Mouse (Mus musculus): ENCODE measurements at regions not wholly inside any gene's neighbourhood (a gene's known extent, or its start where the extent isn't known, plus 50 kb on each side); places are given as distances from the start of the nearest gene placed in this dataset.
A peak's percentile ranks its signal among the peaks of the same experiment; 100 is the strongest.

DNA sequence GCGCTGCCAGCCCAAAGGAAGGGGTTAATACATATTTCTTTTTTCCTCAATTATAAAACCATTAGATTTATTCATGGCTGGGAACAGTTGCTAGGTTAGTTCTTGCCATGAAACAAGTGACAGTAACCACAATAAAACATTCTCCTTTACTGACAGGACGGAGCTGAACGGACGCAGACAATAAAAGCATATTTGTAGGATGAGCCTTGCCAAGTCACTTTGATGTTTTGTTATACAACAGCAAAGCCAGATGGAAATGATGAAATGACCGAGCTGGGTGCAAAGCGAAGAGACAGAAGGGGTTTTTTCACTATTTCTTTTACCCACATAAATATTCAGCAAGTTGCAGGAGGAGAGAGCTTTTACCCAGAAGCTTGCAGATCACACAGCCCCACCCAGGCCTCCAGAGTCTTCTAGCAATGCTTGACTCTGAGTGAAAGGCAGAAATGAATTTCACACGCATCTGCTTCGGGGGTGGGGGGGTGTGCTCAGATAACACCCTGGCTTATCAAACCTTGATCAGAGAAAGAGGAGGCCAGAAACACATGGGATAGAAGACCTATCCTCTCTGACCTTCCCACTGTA is 395.3 kb downstream of the Mtx2 start:
- no peak for DNase-seq (ENCODE audit: low spot score in 2 of 2)

DNA sequence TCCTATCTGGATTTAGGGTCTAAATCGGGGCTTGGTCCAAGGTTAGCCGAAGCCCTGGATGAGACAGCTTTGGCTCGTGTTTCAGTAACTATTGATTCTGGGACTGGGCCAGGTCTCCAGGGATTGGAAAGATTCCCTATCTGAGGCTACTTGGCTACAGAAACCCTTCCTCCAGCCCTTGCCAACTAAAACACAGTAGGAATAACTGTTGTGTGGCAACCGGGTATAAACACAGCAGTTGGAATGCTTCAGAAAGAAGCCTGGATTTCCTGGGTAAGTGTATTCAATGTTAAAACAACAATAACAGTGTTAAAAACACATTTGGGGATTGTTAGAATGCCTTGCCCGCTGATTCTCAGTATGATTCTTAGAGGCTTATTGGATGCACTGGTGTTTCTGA is 398.8 kb downstream of the Mtx2 start:
- peak; percentile 39 to 50 for DNase-seq (ENCODE audit: low spot score in 2 of 2)

DNA sequence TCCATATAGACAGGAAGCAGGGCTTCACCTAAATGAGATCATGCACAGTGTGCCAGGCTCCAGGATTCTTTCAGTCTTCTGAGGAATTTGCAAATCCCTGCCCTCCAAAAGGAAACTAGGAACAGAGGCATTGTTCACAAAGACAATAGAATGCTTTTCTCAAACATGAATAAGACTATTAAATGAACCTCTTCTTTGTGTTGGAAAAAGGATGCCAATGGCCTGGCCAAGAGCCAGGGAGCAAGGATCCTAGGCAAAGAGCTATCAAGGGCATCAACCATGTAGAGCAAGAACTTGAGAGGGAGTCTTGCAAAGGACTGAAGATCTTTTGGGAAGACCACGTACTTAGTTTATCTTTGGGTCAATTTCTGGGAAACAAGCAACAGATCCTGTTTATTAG is 415.4 kb downstream of the Mtx2 start:
- DNase-seq (ENCODE audit: low spot score in 2 of 2) = no peak

DNA sequence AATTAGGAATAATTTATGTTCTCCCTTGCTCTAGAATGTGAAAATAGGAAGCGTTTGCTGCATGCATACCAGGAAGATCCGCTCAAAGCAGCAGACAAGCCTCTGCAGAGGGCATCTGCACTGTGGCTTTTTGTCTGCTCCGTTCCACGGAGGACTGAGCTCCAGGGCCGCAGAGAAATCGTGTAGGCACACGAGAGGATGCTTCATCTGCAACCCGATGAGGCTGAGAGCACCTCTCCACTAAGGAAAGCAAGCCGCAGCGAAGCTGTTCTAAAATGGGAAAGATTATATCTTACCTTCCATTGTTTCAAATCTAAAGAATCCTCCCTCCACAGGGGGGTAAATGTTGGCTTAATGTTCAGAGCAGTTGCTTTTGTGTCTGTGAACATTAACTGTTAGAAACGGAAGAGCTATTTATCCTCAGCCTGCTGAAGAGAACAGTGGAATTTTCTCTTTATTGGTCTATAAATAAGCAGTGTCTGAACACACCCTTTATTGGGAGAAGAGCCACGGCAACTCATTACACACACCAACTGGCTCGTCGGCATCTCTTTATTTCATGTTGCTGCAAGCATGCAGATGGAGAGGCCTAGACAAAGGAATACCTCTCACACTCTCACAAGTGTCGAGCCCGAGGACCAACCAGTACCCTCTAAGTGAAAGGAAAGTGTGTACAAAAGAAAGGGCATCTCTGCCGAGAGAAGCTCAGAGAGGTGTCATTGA is 414.6 kb upstream of the Hnrnpa3 start:
- DNase-seq (ENCODE audit: low spot score in 2 of 2) = no peak

DNA sequence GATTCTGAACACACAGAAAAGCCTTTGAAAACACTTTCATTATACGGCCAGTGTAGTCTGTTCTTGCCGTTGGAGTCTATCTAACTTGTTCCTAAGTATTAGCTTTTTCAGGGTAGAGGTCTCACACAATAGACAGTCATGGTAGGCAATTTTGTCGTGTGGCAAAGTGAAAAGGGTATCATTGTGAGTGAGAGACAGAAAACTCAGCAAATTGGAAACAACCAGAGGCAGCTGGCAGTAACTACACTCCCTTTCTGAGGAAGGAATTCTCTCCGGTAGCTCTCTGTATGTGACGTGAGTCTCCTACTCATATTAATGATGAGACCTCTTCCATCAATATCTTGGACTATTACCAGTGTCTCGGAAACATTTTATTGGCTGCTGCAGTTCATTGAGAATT is 413.8 kb upstream of the Hnrnpa3 start:
- no peak for DNase-seq (ENCODE audit: low spot score in 2 of 2)

DNA sequence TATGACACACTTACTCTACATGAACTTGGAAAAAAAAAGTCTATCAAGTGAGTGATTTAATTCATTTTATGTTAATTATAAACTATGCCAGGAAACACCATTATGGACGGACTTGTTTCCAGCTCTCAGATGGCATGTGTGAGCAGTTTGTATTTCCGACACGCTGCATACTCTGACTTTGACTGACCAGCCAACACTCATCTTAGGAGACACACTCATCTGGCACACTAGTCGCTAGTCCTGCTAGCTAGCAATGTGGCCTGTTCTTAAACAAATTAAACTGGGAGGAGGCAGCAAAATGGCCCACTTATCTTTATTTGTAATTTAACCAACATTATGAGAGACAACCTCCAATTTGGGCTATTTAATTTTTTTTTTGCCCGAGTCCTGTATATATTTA is 413.4 kb upstream of the Hnrnpa3 start:
- DNase-seq (ENCODE audit: low spot score in 2 of 2) = no peak

DNA sequence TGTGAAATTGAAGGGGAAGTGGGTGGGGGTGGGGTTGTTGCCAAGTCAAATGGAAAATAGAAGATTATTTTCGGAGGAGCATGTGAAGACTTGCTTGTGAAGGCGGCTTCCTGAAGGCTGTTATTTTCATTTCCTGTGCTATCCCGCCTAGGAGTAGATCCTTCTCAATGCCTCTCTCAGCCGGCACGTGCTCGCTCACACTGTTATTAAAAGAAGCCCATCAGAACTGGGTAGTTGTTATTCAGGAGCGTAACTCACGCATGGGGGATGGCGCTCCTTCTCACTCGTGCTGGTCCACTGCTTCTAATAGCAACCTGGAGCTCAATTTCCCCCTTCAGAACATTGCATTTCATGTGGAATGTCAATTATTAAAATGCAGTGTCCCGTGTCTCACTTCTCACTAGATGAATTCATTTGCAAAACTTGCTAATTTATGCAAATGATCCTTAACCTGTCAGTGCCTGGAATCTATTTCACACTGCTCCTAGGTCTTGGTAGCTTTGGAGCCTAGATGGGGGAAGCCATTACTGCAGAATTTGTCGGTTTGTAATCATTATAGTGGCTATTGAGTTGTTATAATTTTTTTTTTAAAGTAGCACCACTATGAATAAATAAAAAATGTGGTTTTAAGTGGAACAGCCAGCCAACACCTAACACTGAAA is 412.8 kb upstream of the Hnrnpa3 start:
- no peak for DNase-seq (ENCODE audit: low spot score in 2 of 2)

DNA sequence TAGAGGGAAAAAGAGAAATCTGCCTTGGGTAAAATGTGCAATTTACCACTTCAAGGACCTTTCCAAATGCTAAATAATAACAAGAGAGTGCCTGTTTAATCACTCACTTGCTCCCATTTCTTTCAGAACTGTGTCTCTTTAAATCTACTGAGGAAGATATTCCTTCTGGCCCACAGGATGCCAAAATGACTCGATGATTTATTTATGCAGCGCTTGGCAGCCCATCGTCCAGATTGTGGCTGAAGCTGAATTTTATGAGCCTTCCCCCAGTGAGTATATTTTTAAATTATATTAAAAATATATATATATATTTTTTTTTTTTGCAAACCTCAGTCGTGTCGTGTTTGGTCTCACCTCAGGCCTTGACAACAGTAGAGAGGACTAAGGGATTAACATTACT is 410.8 kb upstream of the Hnrnpa3 start:
- no peak for DNase-seq (ENCODE audit: low spot score in 2 of 2)

DNA sequence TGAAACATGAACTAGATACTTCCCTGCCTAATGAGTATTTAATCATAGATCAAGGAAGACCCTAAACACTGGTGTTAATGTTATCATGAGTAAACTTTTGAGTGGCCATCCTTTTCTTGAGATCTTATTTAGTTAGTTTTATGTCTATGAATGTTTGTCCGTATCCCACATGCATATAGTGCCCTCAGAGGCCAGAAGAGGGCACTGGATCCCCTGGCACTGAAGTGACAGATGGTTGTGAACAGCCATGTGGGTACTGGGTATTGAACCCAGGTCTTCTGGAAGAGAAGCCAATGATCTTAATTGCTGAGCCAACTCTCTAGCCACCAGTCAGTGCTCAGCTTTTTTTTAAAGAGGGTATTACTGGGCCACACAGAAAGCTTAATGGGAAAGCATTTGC is 408.6 kb upstream of the Hnrnpa3 start:
- DNase-seq (ENCODE audit: low spot score in 2 of 2) = no peak

DNA sequence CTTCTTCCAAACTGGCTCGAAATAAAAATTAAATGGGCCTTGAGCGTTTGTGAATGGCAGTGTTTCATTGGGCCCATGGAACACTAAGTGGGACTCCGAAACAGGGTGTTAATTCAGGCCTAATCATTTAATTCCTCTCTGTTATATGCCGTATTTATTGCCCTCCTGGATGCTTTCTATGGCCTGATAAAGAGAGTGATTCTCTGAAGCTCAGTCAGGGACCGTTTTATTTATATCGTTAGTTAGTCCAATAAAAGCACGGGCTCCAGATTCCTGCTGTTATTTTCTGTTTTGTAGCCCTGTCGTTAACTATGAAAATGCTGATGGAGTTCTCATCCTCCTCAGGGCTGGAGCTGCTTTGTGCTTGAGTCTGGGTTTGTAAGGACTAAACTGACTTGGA is 406.2 kb upstream of the Hnrnpa3 start:
- DNase-seq (ENCODE audit: low spot score in 2 of 2) = no peak

DNA sequence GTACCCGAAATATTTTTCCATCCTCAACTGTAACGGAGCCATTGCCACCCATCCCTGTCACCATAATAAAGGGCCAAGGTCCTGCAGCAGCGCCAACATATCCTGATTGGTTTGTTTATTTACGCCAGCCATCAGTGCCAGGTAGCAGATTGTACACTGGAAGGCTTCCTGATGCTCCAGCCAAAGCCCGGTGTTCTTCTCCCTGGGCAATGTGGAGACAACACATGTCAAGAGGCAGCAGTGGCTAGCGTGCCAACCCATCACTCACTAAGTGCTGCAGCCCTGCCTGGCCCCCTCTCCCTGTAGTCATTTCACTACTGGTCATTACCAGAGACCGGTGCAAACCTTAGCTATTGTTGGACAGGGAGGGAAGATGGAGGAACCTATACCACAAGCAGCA is 393.8 kb upstream of the Hnrnpa3 start:
- DNase-seq (ENCODE audit: low spot score in 2 of 2) = no peak

DNA sequence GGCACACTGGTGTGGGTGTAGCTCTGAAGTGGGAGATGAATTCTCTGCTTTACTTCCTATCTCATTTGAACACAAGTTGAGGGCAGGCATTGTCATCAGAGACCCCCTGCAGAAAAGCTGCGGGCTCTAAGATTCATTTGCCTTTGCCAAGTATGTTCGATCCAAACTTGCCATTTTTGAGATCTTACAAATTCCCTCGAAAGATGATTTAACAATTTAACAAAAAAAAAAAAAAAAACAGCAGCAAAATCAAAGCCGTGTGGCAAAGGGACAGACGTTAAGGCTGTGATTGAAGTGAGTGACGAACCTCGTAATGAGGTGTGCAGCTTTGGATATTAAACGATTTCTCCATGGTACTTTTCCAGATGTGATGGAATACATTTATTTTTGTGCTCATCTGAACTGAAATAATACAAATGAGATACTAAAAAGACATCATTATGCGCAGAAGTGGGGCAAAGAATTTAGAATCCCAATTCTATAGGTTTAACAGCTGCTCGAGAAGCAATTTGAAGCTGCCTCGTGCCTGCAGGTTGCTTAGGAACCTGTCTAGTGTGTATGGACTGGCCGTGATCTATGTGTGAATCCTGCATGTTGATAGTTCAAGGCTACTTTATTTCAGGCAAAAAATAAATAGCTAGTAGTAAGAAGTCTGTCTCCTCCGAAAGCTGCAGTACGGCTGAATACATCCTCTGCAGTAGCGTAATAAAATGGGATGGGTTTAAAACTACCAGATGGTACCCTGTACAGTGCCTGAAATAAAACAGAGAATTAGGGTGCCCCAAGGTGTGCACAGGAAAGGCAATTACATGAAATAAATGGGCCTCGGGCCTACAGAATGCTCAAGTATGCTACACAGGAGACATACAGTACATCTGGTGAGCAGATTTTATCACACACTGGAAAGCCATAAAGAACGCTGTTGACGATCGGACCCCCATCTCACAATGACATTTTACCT is 393.0 kb upstream of the Hnrnpa3 start:
- no peak for DNase-seq (ENCODE audit: low spot score in 2 of 2)

DNA sequence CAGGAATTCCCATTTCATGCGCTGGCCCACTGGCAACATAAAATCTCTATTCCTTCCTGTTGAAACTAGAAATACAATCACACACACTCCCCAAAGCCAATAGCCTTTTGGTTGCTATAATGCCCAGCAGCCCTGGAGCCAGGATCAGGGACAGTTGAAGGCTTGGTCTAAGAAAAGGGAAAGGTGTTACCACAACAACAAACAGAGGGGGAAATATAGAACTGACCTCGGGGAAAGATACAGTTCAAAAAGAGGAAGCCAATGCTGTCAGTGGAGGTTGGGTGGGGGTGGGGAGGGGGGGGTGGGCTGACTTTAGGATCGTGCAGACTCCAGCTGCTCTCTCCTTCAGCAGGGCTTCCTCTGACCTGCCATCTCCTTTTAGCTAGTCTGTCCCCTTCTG is 391.1 kb upstream of the Hnrnpa3 start:
- no peak for DNase-seq (ENCODE audit: low spot score in 2 of 2)

DNA sequence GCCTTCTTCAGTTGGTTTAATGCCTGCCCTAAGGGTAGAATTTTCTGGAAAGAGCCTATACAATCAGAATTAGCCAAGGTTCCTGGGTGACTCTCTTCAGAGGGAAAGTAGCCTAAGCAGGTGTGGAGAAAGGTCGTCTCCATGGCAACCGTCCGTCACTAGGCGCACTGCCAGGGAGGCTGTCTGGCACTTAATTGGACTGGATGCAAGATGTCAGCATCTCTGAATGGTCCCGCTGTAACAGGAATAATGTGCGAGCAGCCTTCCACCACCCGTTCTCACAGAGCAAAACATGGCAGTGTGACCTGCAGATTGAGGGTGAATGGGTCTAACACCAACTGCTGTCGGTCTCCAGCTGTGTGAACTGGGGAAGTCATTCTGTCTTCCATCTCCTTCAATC is 389.6 kb upstream of the Hnrnpa3 start:
- DNase-seq (ENCODE audit: low spot score in 2 of 2) = no peak

DNA sequence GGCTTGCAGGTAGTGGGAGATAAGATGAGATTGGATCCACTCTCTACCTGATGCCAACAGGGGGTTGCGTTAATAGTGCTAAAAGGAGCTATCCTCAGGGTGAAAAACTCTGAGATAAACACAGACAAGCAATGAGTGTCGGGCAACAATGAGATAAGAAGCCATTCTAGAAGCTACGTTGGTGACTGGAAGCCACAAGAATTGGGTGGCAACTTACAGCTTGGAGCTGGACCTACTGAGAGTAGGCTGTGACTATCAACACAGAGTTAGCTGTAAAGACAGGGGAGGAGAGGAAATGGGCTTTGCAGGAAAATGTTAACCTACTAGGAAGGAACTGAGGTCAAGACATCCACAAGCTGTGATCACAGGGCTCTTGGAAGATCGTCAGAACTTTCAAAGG is 388.9 kb upstream of the Hnrnpa3 start:
- DNase-seq (ENCODE audit: low spot score in 2 of 2) = no peak

DNA sequence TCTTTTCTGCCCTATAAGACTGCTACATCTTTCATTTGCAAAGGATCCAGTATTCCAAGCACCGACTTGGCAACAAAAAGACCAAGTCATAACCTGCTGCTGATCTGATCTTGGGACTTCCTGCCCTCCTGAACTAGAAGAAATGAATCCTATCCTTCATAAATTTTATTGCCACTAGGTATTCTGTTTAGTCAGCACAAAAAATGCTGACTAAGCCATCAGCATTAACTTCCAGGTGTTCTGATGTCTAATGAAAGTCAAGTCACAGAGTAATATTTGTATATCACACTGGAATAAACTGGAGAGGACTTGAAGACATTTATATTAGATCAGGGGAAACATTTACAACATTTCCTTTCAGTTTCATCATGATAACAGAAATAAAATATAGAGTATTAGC is 371.2 kb upstream of the Hnrnpa3 start:
- no peak for DNase-seq (ENCODE audit: low spot score in 2 of 2)

DNA sequence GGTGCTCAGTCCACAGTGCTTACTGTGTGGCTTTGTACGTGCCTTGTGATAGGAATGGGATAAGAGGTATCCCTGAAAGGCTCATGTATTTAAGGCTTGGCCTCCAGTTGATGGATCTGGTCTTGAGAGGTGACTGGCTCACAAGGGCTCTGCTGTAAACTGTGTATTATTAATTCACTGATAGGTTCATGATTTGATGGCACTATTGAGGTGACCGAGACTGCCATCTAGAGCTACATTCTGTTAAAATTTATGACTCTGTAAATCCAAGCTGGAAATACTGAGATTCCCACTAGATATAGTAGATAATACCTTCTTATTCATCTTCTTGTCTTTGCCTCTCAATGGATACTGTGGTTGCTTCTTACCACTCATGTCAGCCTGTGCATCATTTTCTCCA is 367.4 kb upstream of the Hnrnpa3 start:
- DNase-seq (ENCODE audit: low spot score in 2 of 2) = no peak

DNA sequence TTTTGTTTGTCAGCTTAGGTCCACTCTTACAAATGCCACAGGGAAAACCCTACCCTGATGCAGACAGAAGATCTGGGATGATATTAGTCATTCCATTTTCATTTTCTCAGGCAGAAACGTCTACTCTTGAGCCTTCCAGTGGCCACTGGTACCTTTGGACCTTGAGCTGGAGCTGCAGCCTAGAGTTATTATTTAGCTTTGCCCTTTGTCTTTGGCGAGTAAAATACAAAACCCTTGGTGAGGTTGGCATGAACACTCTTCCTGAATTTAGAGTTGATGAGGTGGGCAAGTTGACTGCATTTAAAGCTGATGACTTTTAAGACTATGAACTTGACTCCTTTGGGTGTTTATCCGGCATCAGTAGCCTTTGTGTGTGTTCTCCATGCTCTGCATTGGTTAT is 352.2 kb upstream of the Hnrnpa3 start:
- no peak for DNase-seq (ENCODE audit: low spot score in 2 of 2)

DNA sequence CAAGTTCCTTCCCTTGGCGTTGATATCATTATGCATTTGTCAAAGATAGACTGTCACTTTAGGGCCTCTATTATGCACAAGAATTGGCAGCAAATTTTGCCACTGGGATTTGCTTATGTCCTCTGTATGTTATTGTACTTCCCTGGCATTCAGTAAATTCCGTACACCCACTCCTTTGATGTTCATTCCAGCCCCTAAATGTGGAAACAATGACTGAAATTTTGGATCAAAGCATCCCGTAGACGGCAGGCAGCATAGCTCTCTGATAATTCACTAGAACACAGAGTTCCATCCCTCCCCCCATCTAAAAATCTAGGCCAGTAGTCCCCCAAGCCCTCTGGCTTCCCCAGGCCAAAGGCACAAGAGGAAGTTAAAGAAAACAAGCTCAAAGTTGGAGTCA is 347.9 kb upstream of the Hnrnpa3 start:
- DNase-seq (ENCODE audit: low spot score in 2 of 2) = no peak

DNA sequence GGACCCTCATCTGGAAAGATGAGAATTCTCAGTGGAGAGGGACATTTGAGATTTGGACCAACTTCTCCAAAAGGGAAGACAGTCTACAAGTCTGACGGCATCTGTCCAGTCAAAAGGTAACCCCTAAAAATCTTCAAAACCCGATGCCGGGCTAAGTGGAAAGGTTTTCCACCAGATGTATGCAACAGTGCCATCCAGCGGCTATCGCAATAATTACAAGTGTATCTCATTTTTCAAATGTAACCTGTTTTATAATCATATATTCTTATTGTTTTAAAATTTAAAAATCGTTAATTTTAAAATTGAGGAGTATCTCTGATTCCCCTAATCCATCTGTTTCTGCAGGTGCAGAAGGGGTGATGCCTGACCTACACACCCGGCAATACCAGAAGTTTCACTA is 346.8 kb upstream of the Hnrnpa3 start:
- DNase-seq (ENCODE audit: low spot score in 2 of 2) = no peak

DNA sequence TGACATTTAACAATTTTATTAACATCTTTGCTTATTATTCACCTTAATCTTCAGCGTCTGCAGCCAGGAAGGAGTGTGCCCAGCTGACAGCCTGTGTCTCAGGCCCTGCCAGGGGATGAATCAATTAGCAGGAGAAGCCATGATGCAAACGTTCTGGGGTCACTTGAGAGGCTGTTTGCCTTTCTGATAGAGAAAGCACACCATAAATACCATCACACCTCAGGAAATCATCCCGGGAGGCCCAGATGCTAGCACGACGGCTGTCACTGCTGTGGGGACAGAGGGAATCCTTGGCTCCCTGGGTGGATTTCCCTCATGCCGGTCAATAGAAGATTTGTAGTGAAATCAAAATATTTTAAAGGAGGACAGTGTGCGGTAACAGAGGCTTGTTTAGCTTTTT is 343.7 kb upstream of the Hnrnpa3 start:
- DNase-seq (ENCODE audit: low spot score in 2 of 2) = no peak

DNA sequence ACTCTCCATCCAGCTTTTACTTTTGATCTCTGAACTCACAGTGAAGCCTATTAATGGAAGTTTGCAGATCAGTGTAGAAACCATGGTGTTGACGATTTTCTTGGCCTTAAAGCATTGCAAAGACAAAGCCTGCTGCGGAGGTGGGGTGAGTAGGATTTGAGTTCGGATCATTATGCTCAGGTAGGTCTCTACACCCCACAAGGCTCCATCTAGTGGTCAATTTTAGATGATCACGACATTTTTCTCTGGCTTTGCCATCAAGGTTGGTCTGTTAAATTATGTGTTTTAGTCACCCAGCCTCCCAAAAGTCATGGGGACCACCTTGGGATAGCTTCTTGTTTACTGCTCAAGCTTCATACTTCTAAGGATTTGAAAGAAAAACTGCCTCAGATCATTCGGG is 340.9 kb upstream of the Hnrnpa3 start:
- no peak for DNase-seq (ENCODE audit: low spot score in 2 of 2)
